Mouse (Mus musculus): ENCODE results near the gene Inpp5k.

DNA sequence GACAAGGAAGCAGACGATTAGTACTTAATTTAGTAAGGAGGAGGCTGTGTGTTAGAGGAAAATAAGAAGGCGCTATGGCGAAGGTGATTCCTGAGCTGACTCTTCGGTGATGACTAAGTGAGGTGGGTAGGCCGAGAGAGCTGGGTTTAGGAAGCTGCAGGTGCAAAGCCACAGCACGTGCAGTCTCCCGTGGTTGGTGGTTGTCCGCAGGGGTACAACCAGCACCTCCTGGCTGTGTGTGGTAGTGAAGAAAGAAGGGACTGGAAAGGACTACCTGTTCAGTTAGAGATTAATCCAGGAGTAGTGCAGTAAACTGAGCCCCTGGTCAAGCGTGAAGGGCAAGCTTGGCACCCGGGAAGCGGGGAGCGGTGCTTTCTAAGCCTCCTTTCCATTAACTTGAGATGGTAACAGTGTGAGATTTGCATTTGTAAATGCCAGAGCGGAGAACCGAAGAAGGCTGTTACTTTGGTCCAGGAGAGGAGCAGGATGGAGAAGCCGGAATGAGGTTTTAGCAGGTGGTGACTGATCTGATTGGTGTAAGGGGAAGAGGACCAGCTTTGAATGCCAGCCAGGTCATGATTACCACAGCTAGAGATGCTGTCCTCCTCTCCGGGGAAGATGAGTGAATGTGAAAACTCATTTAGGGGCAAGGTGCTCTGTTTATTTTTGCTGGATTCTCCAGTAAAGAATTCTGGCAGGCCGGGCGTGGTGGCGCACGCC is 21.6 kb downstream of the Inpp5k start:
- no peak for TF ChIP-seq EP300 (IDR thresholded peaks at IDR 0.05; ENCODE audit: low read depth)
- no peak for TF ChIP-seq CTCF (IDR thresholded peaks at IDR 0.05; ENCODE audit: low read depth)

All from heart, postnatal 0 days (tissue).